Mouse (Mus musculus): ENCODE data around the gene Nfe2l2.

DNA sequence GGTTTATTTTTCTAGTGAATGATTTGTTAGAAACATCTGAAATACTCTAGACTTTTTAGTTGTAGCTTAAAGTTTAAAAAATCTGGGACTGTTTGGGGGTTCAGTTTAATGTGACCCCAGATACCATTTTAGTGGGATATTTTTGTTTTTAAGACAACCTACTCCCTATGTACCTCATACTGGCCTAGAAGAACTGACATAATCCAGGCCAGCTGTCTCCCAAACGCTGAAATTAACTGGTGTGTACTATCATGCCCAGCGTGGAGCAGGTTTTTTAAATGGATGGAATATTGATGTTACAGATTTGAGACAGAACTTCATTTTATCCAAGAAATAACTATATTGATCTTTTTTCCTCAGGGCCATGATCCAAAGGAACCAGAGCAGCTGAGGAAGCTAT lies 43.3 kb downstream of the Nfe2l2 start:
- TF ChIP-seq GATA1 (IDR thresholded peaks at IDR 0.05; ENCODE audit: low read length) (no peak), TAL1 (IDR thresholded peaks at IDR 0.05; ENCODE audit: low read length) (no peak)

Measured in erythroblast, embryonic 14.5 days (primary cell).